Mouse (Mus musculus) E14TG2a.4 (cell line): ENCODE results near the gene Ctdsp2.

ENCODE experiments used
- CTCF ChIP-seq: conservative IDR thresholded peaks from 2 replicates; pipeline ENCODE4 v1.5.1; 2014; ENCODE audit warnings: low read length
- NANOG ChIP-seq: IDR thresholded peaks from 2 replicates; pipeline ENCODE4 v1.6.1; 2014; ENCODE audit warnings: borderline replicate concordance, low read length, mixed read lengths
- POU5F1 ChIP-seq: IDR thresholded peaks from 2 replicates; pipeline ENCODE4 v1.6.1; 2014; ENCODE audit warnings: low read length, borderline replicate concordance

DNA sequence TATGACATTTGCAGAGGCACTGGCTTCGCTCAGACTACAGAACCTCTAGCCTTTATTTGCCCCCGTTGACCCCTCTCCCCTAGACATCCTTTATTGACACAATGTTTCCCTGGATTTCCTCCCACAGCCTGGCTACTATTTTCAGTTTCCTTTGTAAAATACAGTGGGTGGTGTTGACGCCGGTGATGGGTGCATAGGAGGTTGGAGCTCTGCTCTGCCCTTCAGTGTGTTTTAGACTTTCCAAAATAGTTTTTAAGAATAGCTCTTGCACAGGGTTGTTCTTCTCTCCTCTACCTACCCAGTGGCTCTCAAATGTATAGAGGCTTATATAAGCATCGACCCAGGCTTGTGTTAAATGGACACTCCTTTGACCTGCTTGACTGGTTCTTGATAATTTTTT, 28.7 kb upstream of the Ctdsp2 start:
- no peak for TF ChIP-seq CTCF
- no peak for TF ChIP-seq NANOG
- no peak for TF ChIP-seq POU5F1
